Mouse (Mus musculus): Measurements from ENCODE around the gene Ctbp2. TPM values are rescaled to one million over a fixed set of nuclear protein-coding genes. Genes with fewer than 3 reads are reported as not detected.

Gene Ctbp2
- total and polyA plus RNA-seq, 2 experiments from 2014 or later, result 29.1 to 64.8 TPM

DNA sequence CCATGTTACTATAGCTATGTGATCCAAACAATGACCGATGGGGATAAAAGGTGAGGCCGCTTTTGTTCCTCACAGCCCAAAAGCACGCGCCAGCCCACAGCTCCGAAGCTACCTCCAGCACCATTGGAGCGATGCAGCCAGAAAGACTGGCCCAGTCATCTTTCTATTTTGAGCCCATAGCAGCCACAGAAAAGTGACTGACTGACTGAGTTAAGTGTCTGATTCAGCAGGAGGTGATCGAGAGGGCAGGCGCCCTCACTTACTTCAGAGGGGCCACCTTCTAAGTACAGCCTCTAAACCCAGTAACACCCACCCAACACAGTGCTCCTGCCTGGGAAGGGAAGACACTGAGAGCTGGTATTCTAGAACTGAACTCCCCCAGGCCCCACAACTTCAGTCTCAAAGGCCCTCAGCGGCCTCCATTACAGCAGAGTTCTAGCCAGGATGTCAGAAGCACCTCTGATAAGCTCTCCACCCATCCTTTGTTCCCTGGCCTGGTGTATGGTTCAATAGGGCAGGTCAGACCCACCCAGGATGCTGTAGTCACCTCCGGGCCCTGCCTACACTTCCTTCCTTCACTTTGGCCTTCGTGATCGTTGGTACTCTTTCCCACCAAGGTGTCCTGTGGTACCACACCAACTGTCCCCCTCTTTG is 65.5 kb downstream of the Ctbp2 start:
- no peak overlapping the region for H3K4me2 ChIP-seq (ENCODE audit: low read depth, low read length, poor library complexity, severe bottlenecking)
- H3K27me3 ChIP-seq (ENCODE audit: insufficient read depth, low read length), result no peaks in the 10 kb centered on the region
- no peaks in the 10 kb centered on the region for H3K36me3 ChIP-seq (ENCODE audit: insufficient read depth, low read length)
- no peak overlapping the region for H3K4me3 ChIP-seq (ENCODE audit: low read depth, low read length)
- DNase-seq (ENCODE audit: low spot score) (no peak), ATAC-seq (ENCODE audit: low FRiP score) (no peak)
- TF ChIP-seq CTCF (IDR thresholded peaks at IDR 0.05), result no peak
- H3K27ac ChIP-seq (ENCODE audit: low read depth, low read length), result no peak overlapping the region
- H3K9me3 ChIP-seq (ENCODE audit: low read length), result no peaks in the 10 kb centered on the region
- peaks cover 11% of the 10 kb centered on the region; the same call in 1 of the 2 replicates for H3K4me1 ChIP-seq (ENCODE audit: insufficient read depth, low read length)
- 93% methylated on average over 12 of the region's 12 CpGs for WGBS
- no peak overlapping the region for H3K9ac ChIP-seq (replicated peaks; ENCODE audit: low read length, poor library complexity, severe bottlenecking)

- H3K4me1 ChIP-seq (ENCODE audit: insufficient read depth, low read length), result peaks cover 11% of the 10 kb centered on the region; the same call in 1 of the 2 replicates
- no peak for ATAC-seq (ENCODE audit: low FRiP score)
- no peaks in the 10 kb centered on the region for H3K27me3 ChIP-seq (ENCODE audit: insufficient read depth, low read length)
- TF ChIP-seq CTCF (IDR thresholded peaks at IDR 0.05), result no peak
- 93% methylated on average over 8 of the region's 8 CpGs for WGBS
- no peak for DNase-seq (ENCODE audit: low spot score)
- H3K4me3 ChIP-seq (ENCODE audit: low read depth, low read length), result no peak overlapping the region
- H3K4me2 ChIP-seq (ENCODE audit: low read depth, low read length, poor library complexity, severe bottlenecking), result no peak overlapping the region
- H3K9me3 ChIP-seq (ENCODE audit: low read length), result no peaks in the 10 kb centered on the region
- H3K27ac ChIP-seq (ENCODE audit: low read depth, low read length), result no peak overlapping the region
- no peak overlapping the region for H3K9ac ChIP-seq (replicated peaks; ENCODE audit: low read length, poor library complexity, severe bottlenecking)
- no peaks in the 10 kb centered on the region for H3K36me3 ChIP-seq (ENCODE audit: insufficient read depth, low read length)
Observed at GRCm38 (mm10) chr7:133056924-133057323, 67.2 kb downstream of the Ctbp2 start.

- ATAC-seq (ENCODE audit: low FRiP score) (no peak), DNase-seq (ENCODE audit: low spot score) (no peak)
- H3K4me1 ChIP-seq (ENCODE audit: insufficient read depth, low read length), result peaks cover 5% of the 10 kb centered on the region; the same call in 1 of the 2 replicates
- H3K36me3 ChIP-seq (ENCODE audit: insufficient read depth, low read length), result no peaks in the 10 kb centered on the region
- no peak overlapping the region for H3K4me3 ChIP-seq (ENCODE audit: low read depth, low read length)
- H3K27me3 ChIP-seq (ENCODE audit: insufficient read depth, low read length), result no peaks in the 10 kb centered on the region
- H3K9ac ChIP-seq (replicated peaks; ENCODE audit: low read length, poor library complexity, severe bottlenecking), result no peak overlapping the region
- H3K4me2 ChIP-seq (ENCODE audit: low read depth, low read length, poor library complexity, severe bottlenecking), result no peak overlapping the region
- no peak overlapping the region for H3K27ac ChIP-seq (ENCODE audit: low read depth, low read length)
- TF ChIP-seq CTCF (IDR thresholded peaks at IDR 0.05), result peak; percentile 32
- WGBS, result 97% methylated on average over 5 of the region's 5 CpGs
- no peaks in the 10 kb centered on the region for H3K9me3 ChIP-seq (ENCODE audit: low read length)
Observed at GRCm38 (mm10) chr7:133054486-133054885, 69.7 kb downstream of the Ctbp2 start.

- Histone ChIP-seq H3K4me2 (ENCODE audit: low read depth, low read length, poor library complexity, severe bottlenecking) (no peak overlapping the region), H3K27me3 (ENCODE audit: insufficient read depth, low read length) (no peaks in the 10 kb centered on the region), H3K4me3 (ENCODE audit: low read depth, low read length) (no peak overlapping the region), H3K9me3 (ENCODE audit: low read length) (no peaks in the 10 kb centered on the region), H3K4me1 (ENCODE audit: insufficient read depth, low read length) (no peaks in the 10 kb centered on the region), H3K27ac (ENCODE audit: low read depth, low read length) (no peak overlapping the region), H3K9ac (replicated peaks; ENCODE audit: low read length, poor library complexity, severe bottlenecking) (no peak overlapping the region), H3K36me3 (ENCODE audit: insufficient read depth, low read length) (no peaks in the 10 kb centered on the region)
- ATAC-seq (ENCODE audit: low FRiP score), result no peak
- TF ChIP-seq CTCF (IDR thresholded peaks at IDR 0.05), result no peak
- no peak for DNase-seq (ENCODE audit: low spot score)
- whole genome bisulfite sequencing, result 61% methylated on average over 9 of the region's 9 CpGs
Observed at GRCm38 (mm10) chr7:133053757-133054156, 70.4 kb downstream of the Ctbp2 start.

DNA sequence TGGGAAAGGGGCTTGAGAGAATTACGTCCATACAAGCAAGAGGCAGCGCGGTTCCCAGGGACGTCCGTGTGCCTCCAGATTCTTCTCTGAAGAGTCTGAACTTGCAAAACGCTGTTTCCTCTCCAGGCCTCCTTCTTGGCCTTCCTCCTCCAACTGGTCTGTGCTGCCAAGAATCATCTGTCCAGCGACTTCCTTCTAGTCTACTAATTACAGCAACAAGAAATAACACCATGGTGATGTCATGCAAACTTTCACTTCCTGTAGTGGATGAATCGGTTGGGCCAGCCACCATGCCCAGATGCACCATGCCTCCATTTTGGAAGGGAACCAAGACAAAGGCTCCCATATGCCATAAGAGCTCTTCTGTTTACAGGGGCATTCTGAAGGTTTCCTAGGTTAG is 71.3 kb downstream of the Ctbp2 start:
- no peak for ATAC-seq (ENCODE audit: low FRiP score)
- H3K27ac ChIP-seq (ENCODE audit: low read depth, low read length), result no peak overlapping the region

DNA sequence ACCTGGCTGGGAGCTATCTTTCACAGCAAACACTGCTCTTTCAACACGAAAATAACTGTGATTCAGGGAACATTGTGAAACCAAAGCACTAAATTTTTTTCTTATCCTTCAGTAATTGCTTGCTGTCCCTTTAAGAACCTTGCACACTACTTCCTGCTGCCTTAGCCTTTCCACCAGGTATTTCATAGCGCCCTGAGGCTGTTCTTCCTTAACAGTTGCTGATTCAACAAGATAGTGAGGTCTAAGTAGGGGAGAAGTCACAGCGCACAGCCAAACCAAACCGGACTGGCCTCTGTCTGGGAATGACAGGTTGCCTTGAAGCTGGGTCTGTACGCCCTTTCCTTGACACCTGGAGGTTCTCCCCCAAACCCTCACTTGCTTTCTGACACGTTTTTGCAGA is 73.5 kb downstream of the Ctbp2 start:
- no peak overlapping the region for H3K9ac ChIP-seq (replicated peaks; ENCODE audit: low read length, poor library complexity, severe bottlenecking)
- H3K4me3 ChIP-seq (ENCODE audit: low read depth, low read length), result no peak overlapping the region
- H3K36me3 ChIP-seq (ENCODE audit: insufficient read depth, low read length), result no peaks in the 10 kb centered on the region
- H3K27ac ChIP-seq (ENCODE audit: low read depth, low read length), result no peak overlapping the region
- H3K4me2 ChIP-seq (ENCODE audit: low read depth, low read length, poor library complexity, severe bottlenecking), result no peak overlapping the region
- no peak for DNase-seq (ENCODE audit: low spot score)
- no peaks in the 10 kb centered on the region for H3K27me3 ChIP-seq (ENCODE audit: insufficient read depth, low read length)
- H3K9me3 ChIP-seq (ENCODE audit: low read length), result no peaks in the 10 kb centered on the region
- H3K4me1 ChIP-seq (ENCODE audit: insufficient read depth, low read length), result no peaks in the 10 kb centered on the region
- no peak for ATAC-seq (ENCODE audit: low FRiP score)
- 80% methylated on average over 6 of the region's 6 CpGs for WGBS
- TF ChIP-seq CTCF (IDR thresholded peaks at IDR 0.05), result no peak

More for the DNA sequence above, 71.3 kb downstream of the Ctbp2 start:
- no peaks in the 10 kb centered on the region for H3K36me3 ChIP-seq (ENCODE audit: insufficient read depth, low read length)
- no peak overlapping the region for H3K4me2 ChIP-seq (ENCODE audit: low read depth, low read length, poor library complexity, severe bottlenecking)
- H3K4me3 ChIP-seq (ENCODE audit: low read depth, low read length), result no peak overlapping the region
- H3K9ac ChIP-seq (replicated peaks; ENCODE audit: low read length, poor library complexity, severe bottlenecking), result no peak overlapping the region
- no peaks in the 10 kb centered on the region for H3K4me1 ChIP-seq (ENCODE audit: insufficient read depth, low read length)
- 86% methylated on average over 8 of the region's 8 CpGs for WGBS
- peak; percentile 40 for DNase-seq (ENCODE audit: low spot score)
- no peaks in the 10 kb centered on the region for H3K27me3 ChIP-seq (ENCODE audit: insufficient read depth, low read length)
- H3K9me3 ChIP-seq (ENCODE audit: low read length), result no peaks in the 10 kb centered on the region
- no peak for TF ChIP-seq CTCF (IDR thresholded peaks at IDR 0.05)

All from midbrain, postnatal 0 days (tissue).